18 mouse cellular contexts compared by ENCODE assay signal in genomic region chr10:109764412-109765101, GRCm38 (mm10).
A peak's percentile ranks its signal among the peaks of the same experiment; 100 is the strongest.
DNase-seq lines count a peak whose midpoint lies in the region; ATAC-seq lines count a peak whose summit lies in the region.
"Had no signal": no experiment of that assay in that cellular context is flagged by ENCODE, and none has a peak within 500 bp of the region (broad histone marks: within the 10 kb centered on the region; RNA-seq: fewer than 3 reads in every experiment).

No protein-coding gene starts in this region.

- H3K27ac ChIP-seq in embryonic facial prominence, embryonic 14.5 days (replicated peaks; ENCODE audit: low read depth, low read length): no peak overlapping the region
- no peak overlapping the region for H3K27ac ChIP-seq in embryonic facial prominence, embryonic 10.5 days (replicated peaks)
- no peak overlapping the region for H3K27ac ChIP-seq in kidney, embryonic 14.5 days (ENCODE audit: low read depth, low read length)
- no peak overlapping the region for H3K27ac ChIP-seq in midbrain, embryonic 12.5 days (replicated peaks)
- H3K27ac ChIP-seq in midbrain, embryonic 16.5 days (ENCODE audit: low read length): no peak overlapping the region
- H3K27ac ChIP-seq: heart, adult 2 months; liver, embryonic 13.5 days; macrophage; stomach, embryonic 15.5 days had no signal

- no peaks in the 10 kb centered on the region for H3K9me3 ChIP-seq in embryonic facial prominence, embryonic 14.5 days (ENCODE audit: control insufficient read depth, low read length)
- H3K9me3 ChIP-seq in embryonic facial prominence, embryonic 10.5 days: no peaks in the 10 kb centered on the region
- H3K9me3 ChIP-seq in kidney, embryonic 14.5 days (ENCODE audit: control insufficient read depth, low read length): no peaks in the 10 kb centered on the region
- H3K9me3 ChIP-seq in midbrain, embryonic 12.5 days: no peaks in the 10 kb centered on the region
- no peaks in the 10 kb centered on the region for H3K9me3 ChIP-seq in midbrain, embryonic 16.5 days (replicated peaks; ENCODE audit: control insufficient read depth, low read length, poor library complexity, severe bottlenecking)
- H3K9me3 ChIP-seq: liver, embryonic 13.5 days; stomach, embryonic 15.5 days had no signal

- no peak for ATAC-seq in embryonic facial prominence, embryonic 14.5 days (ENCODE audit: low read depth)
- ATAC-seq in kidney, embryonic 14.5 days (ENCODE audit: low FRiP score, low TSS enrichment): no peak
- peak; percentile 23; the same call in 1 of the 2 replicates for ATAC-seq in midbrain, embryonic 12.5 days (ENCODE audit: low FRiP score, low read depth)
- no peak for ATAC-seq in midbrain, embryonic 16.5 days
- ATAC-seq: Patski had no signal

- no peak overlapping the region for H3K4me2 ChIP-seq in embryonic facial prominence, embryonic 14.5 days (ENCODE audit: low read depth, low read length)
- no peak overlapping the region for H3K4me2 ChIP-seq in kidney, embryonic 14.5 days (replicated peaks; ENCODE audit: low read depth, low read length)
- H3K4me2 ChIP-seq in midbrain, embryonic 12.5 days (replicated peaks): no peak overlapping the region
- H3K4me2 ChIP-seq in midbrain, embryonic 16.5 days (ENCODE audit: low read length): no peak overlapping the region
- H3K4me2 ChIP-seq: liver, embryonic 13.5 days; stomach, embryonic 15.5 days had no signal

- no peak overlapping the region for H3K9ac ChIP-seq in embryonic facial prominence, embryonic 14.5 days (ENCODE audit: low read depth, low read length)
- no peak overlapping the region for H3K9ac ChIP-seq in kidney, embryonic 14.5 days (ENCODE audit: low read depth, low read length)
- no peak overlapping the region for H3K9ac ChIP-seq in midbrain, embryonic 12.5 days (replicated peaks)
- no peak overlapping the region for H3K9ac ChIP-seq in midbrain, embryonic 16.5 days (ENCODE audit: low read depth, low read length)
- H3K9ac ChIP-seq: liver, embryonic 13.5 days; stomach, embryonic 15.5 days had no signal

- H3K4me1 ChIP-seq in embryonic facial prominence, embryonic 14.5 days (ENCODE audit: control insufficient read depth, insufficient read depth, low read length): no peaks in the 10 kb centered on the region
- no peaks in the 10 kb centered on the region for H3K4me1 ChIP-seq in embryonic facial prominence, embryonic 10.5 days
- H3K4me1 ChIP-seq in kidney, embryonic 14.5 days (ENCODE audit: control insufficient read depth, insufficient read depth, low read length): no peaks in the 10 kb centered on the region
- no peaks in the 10 kb centered on the region for H3K4me1 ChIP-seq in midbrain, embryonic 12.5 days
- no peaks in the 10 kb centered on the region for H3K4me1 ChIP-seq in midbrain, embryonic 16.5 days (ENCODE audit: control insufficient read depth, insufficient read depth, low read length)
- H3K4me1 ChIP-seq: liver, embryonic 13.5 days; stomach, embryonic 15.5 days had no signal

- peak; percentile 52 for DNase-seq in embryonic facial prominence, embryonic 14.5 days (ENCODE audit: low spot score)
- DNase-seq in embryonic facial prominence, embryonic 10.5 days (ENCODE audit: low spot score): no peak
- DNase-seq in kidney, adult 9 months: peak; percentile 5
- DNase-seq in right cerebral cortex, postnatal 14 days: peak; percentile 37
- no peak for DNase-seq in spleen, postnatal 14 days (ENCODE audit: low spot score in 2 of 2)
- DNase-seq: cerebellum, adult 8-10 months; embryo, embryonic 11 days; heart, adult 2 months; heart, postnatal 14 days; liver, embryonic 13.5 days; thymus, postnatal 25 days had no signal

- no peaks in the 10 kb centered on the region for H3K36me3 ChIP-seq in embryonic facial prominence, embryonic 14.5 days (ENCODE audit: control insufficient read depth, insufficient read depth, low read length)
- H3K36me3 ChIP-seq in embryonic facial prominence, embryonic 10.5 days (replicated peaks): no peaks in the 10 kb centered on the region
- no peaks in the 10 kb centered on the region for H3K36me3 ChIP-seq in kidney, embryonic 14.5 days (ENCODE audit: control insufficient read depth, insufficient read depth, low read length)
- H3K36me3 ChIP-seq in midbrain, embryonic 12.5 days: no peaks in the 10 kb centered on the region
- H3K36me3 ChIP-seq in midbrain, embryonic 16.5 days (ENCODE audit: control insufficient read depth, insufficient read depth, low read length): peaks cover 4% of the 10 kb centered on the region; the same call in 1 of the 2 replicates
- H3K36me3 ChIP-seq: liver, embryonic 13.5 days; stomach, embryonic 15.5 days had no signal

- 74% methylated on average over 18 of the region's 18 CpGs for WGBS in embryonic facial prominence, embryonic 14.5 days
- WGBS in embryonic facial prominence, embryonic 10.5 days: 85% methylated on average over 18 of the region's 18 CpGs
- 74% methylated on average over 18 of the region's 18 CpGs for WGBS in kidney, embryonic 14.5 days
- 83% methylated on average over 18 of the region's 18 CpGs for WGBS in midbrain, embryonic 12.5 days
- 84% methylated on average over 18 of the region's 18 CpGs for WGBS in midbrain, embryonic 16.5 days

- H3K27me3 ChIP-seq in embryonic facial prominence, embryonic 14.5 days (replicated peaks; ENCODE audit: control insufficient read depth, insufficient read depth, low read length): no peaks in the 10 kb centered on the region
- no peaks in the 10 kb centered on the region for H3K27me3 ChIP-seq in embryonic facial prominence, embryonic 10.5 days (replicated peaks; ENCODE audit: low read depth, poor library complexity, severe bottlenecking)
- no peaks in the 10 kb centered on the region for H3K27me3 ChIP-seq in kidney, embryonic 14.5 days (ENCODE audit: control insufficient read depth, insufficient read depth, low read length)
- no peaks in the 10 kb centered on the region for H3K27me3 ChIP-seq in midbrain, embryonic 12.5 days
- H3K27me3 ChIP-seq in midbrain, embryonic 16.5 days (ENCODE audit: control insufficient read depth, insufficient read depth, low read depth, low read length): no peaks in the 10 kb centered on the region
- H3K27me3 ChIP-seq: liver, embryonic 13.5 days; Patski; stomach, embryonic 15.5 days had no signal

- no peak overlapping the region for H3K4me3 ChIP-seq in embryonic facial prominence, embryonic 14.5 days (ENCODE audit: low read depth, low read length)
- H3K4me3 ChIP-seq in embryonic facial prominence, embryonic 10.5 days: no peak overlapping the region
- H3K4me3 ChIP-seq in kidney, embryonic 14.5 days (ENCODE audit: low read length): no peak overlapping the region
- no peak overlapping the region for H3K4me3 ChIP-seq in midbrain, embryonic 12.5 days
- H3K4me3 ChIP-seq in midbrain, embryonic 16.5 days (ENCODE audit: low read depth, low read length): no peak overlapping the region
- H3K4me3 ChIP-seq: erythroblast, embryonic 14.5 days; heart, adult 2 months; liver, embryonic 13.5 days; stomach, embryonic 15.5 days had no signal

Comparison
In these comparisons a context has a peak if more than half of its experiments do, and no peak if none do; other contexts are left out.
1. DNase-seq: peak in embryonic facial prominence, embryonic 14.5 days (single experiment), kidney, adult 9 months (single experiment) and right cerebral cortex, postnatal 14 days (single experiment); none in embryonic facial prominence, embryonic 10.5 days (single experiment) and spleen, postnatal 14 days (0 of 2).